Mouse (Mus musculus) midbrain, embryonic 14.5 days (tissue): ENCODE measurements around the gene Fgfr2. TPM values are rescaled to one million over a fixed set of nuclear protein-coding genes. Genes with fewer than 3 reads are reported as not detected.

ENCODE experiments used
- ATAC-seq: fragments of 200-750 bp; cut with Nextera tagmentation; 2 replicates; pipeline ENCODE4 v1.8.0; 2017; ENCODE audit warnings: moderate number of reproducible peaks, moderate library complexity; ENCODE audit not compliant: low FRiP score, low TSS enrichment
- DNase-seq: peaks from one replicate; pipeline ENCODE4 v3.0.0-alpha.2; 2015
- H3K27ac ChIP-seq: fragments of 300-500 bp; sonication (generic); replicated peaks from 2 replicates; pipeline ENCODE4 v1.5.1; 2014; ENCODE audit warnings: mild to moderate bottlenecking, low read depth, low read length, moderate library complexity
- H3K27me3 ChIP-seq: fragments of 300-500 bp; sonication (generic); 2 replicates; pipeline ENCODE4 v1.6.1; 2014; ENCODE audit warnings: low read length, control low read depth, mixed read lengths; ENCODE audit not compliant: control insufficient read depth, insufficient read depth
- H3K36me3 ChIP-seq: fragments of 300-500 bp; sonication (generic); 2 replicates; pipeline ENCODE4 v1.6.1; 2014; ENCODE audit warnings: low read length, control low read depth; ENCODE audit not compliant: control insufficient read depth, insufficient read depth
- H3K4me1 ChIP-seq: fragments of 300-500 bp; sonication (generic); 2 replicates; pipeline ENCODE4 v1.6.1; 2014; ENCODE audit warnings: mild to moderate bottlenecking, antibody characterized with exemption, low read length, control low read depth; ENCODE audit not compliant: control insufficient read depth, insufficient read depth
- H3K4me2 ChIP-seq: fragments of 300-500 bp; sonication (generic); 2 replicates; pipeline ENCODE4 v1.6.1; 2014; ENCODE audit warnings: mild to moderate bottlenecking, low read length, moderate library complexity
- H3K4me3 ChIP-seq: fragments of 300-500 bp; sonication (generic); replicated peaks from 2 replicates; pipeline ENCODE4 v1.5.1; 2014; ENCODE audit warnings: low read depth, low read length
- H3K9ac ChIP-seq: fragments of 300-500 bp; sonication (generic); replicated peaks from 2 replicates; pipeline ENCODE4 v1.6.1; 2014; ENCODE audit warnings: mild to moderate bottlenecking, low read length, moderate library complexity
- H3K9me3 ChIP-seq: fragments of 300-500 bp; sonication (generic); 2 replicates; pipeline ENCODE4 v1.6.1; 2016; ENCODE audit warnings: low read length, control low read depth, mixed read lengths; ENCODE audit not compliant: control insufficient read depth
- WGBS: fragments of 180-500 bp; shearing (Covaris S2); extraction: QIAGEN DNeasy Blood & Tissue Kit; methylation state at CpG from one replicate; pipeline ENCODE4 v1.1.7; 2014; 5-methylcytosine and 5-hydroxymethylcytosine counted together
- polyA plus RNA-seq: library from polyadenylated mRNA; unstranded; fragments of >200 nt; fragmentation: Nextera tagmentation; extraction: Ambion mirVana; gene quantifications from 2 replicates; pipeline ENCODE4 v1.2.1, GENCODE M21; 2014

Fgfr2 gene
- polyA plus RNA-seq, 1 experiment from 2014 or later, result 28.1 TPM

GRCm38 (mm10) chr7:130288248-130288647 is 2834.9 kb downstream of the Fgfr2 start:
- Histone ChIP-seq H3K36me3 (no peaks in the 10 kb centered on the region), H3K9ac (no peak overlapping the region), H3K4me2 (no peak overlapping the region), H3K4me1 (peaks cover 14% of the 10 kb centered on the region; the same call in 1 of the 2 replicates), H3K27ac (no peak overlapping the region), H3K9me3 (no peaks in the 10 kb centered on the region), H3K4me3 (no peak overlapping the region), H3K27me3 (peaks cover 18% of the 10 kb centered on the region; the same call in 1 of the 2 replicates)
- no peak for ATAC-seq
- 83% methylated on average over 7 of the region's 7 CpGs for WGBS
- DNase-seq, result no peak

GRCm38 (mm10) chr7:130278738-130279705 is 2844.1 kb downstream of the Fgfr2 start:
- WGBS, result 55% methylated on average over 19 of the region's 19 CpGs
- H3K9ac ChIP-seq, result no peak overlapping the region
- no peaks in the 10 kb centered on the region for H3K27me3 ChIP-seq
- no peak overlapping the region for H3K4me3 ChIP-seq
- no peaks in the 10 kb centered on the region for H3K36me3 ChIP-seq
- H3K4me1 ChIP-seq, result no peaks in the 10 kb centered on the region; the same call in 1 of the 2 replicates
- H3K27ac ChIP-seq, result no peak overlapping the region
- DNase-seq, result no peak
- H3K4me2 ChIP-seq, result no peak overlapping the region
- H3K9me3 ChIP-seq, result no peaks in the 10 kb centered on the region
- no peak for ATAC-seq

GRCm38 (mm10) chr7:130278000-130278737 is 2845.0 kb downstream of the Fgfr2 start:
- H3K4me1 ChIP-seq, result no peaks in the 10 kb centered on the region; the same call in 1 of the 2 replicates
- H3K27me3 ChIP-seq, result no peaks in the 10 kb centered on the region
- H3K27ac ChIP-seq, result no peak overlapping the region
- H3K4me3 ChIP-seq, result no peak overlapping the region
- H3K4me2 ChIP-seq, result no peak overlapping the region
- H3K9ac ChIP-seq, result no peak overlapping the region
- 44% methylated on average over 11 of the region's 11 CpGs for WGBS
- ATAC-seq (no peak), DNase-seq (no peak)
- H3K36me3 ChIP-seq, result no peaks in the 10 kb centered on the region
- no peaks in the 10 kb centered on the region for H3K9me3 ChIP-seq

GRCm38 (mm10) chr7:130273265-130273664 is 2849.9 kb downstream of the Fgfr2 start:
- peaks cover 9% of the 10 kb centered on the region for H3K27me3 ChIP-seq
- ATAC-seq (no peak), DNase-seq (peak; percentile 86)
- no peak overlapping the region for H3K4me3 ChIP-seq
- H3K4me2 ChIP-seq, result no peak overlapping the region
- H3K9ac ChIP-seq, result no peak overlapping the region
- H3K4me1 ChIP-seq, result peaks cover 7% of the 10 kb centered on the region
- H3K36me3 ChIP-seq, result no peaks in the 10 kb centered on the region
- 14% methylated on average over 16 of the region's 16 CpGs for WGBS
- no peaks in the 10 kb centered on the region for H3K9me3 ChIP-seq
- no peak overlapping the region for H3K27ac ChIP-seq

GRCm38 (mm10) chr7:130270807-130271206 is 2852.3 kb downstream of the Fgfr2 start:
- DNase-seq, result no peak
- H3K27me3 ChIP-seq, result peaks cover 9% of the 10 kb centered on the region
- 92% methylated on average over 5 of the region's 5 CpGs for WGBS

GRCm38 (mm10) chr7:130269124-130269867 is 2853.9 kb downstream of the Fgfr2 start:
- Histone ChIP-seq H3K4me2 (no peak overlapping the region), H3K9ac (no peak overlapping the region), H3K27me3 (peaks cover 9% of the 10 kb centered on the region), H3K36me3 (no peaks in the 10 kb centered on the region), H3K9me3 (no peaks in the 10 kb centered on the region), H3K27ac (0 out of 2 replicates have a peak overlapping the region, but pooled peaks have one; percentile 3), H3K4me1 (peaks cover 21% of the 10 kb centered on the region), H3K4me3 (no peak overlapping the region)
- peak; percentile 72 for DNase-seq
- no peak for ATAC-seq
- WGBS, result 10% methylated on average over 16 of the region's 16 CpGs

More at GRCm38 (mm10) chr7:130270807-130271206, 2852.3 kb downstream of the Fgfr2 start:
- no peak for ATAC-seq
- Histone ChIP-seq H3K36me3 (no peaks in the 10 kb centered on the region), H3K9ac (no peak overlapping the region), H3K9me3 (no peaks in the 10 kb centered on the region), H3K4me2 (no peak overlapping the region), H3K27ac (no peak overlapping the region), H3K4me1 (peaks cover 12% of the 10 kb centered on the region), H3K4me3 (no peak overlapping the region)

GRCm38 (mm10) chr7:130267099-130267498 is 2856.1 kb downstream of the Fgfr2 start:
- Histone ChIP-seq H3K9ac (no peak overlapping the region), H3K27me3 (peaks cover 4% of the 10 kb centered on the region), H3K36me3 (no peaks in the 10 kb centered on the region), H3K9me3 (no peaks in the 10 kb centered on the region), H3K4me3 (no peak overlapping the region), H3K4me2 (0 out of 2 replicates have a peak overlapping the region, but pooled peaks have one; percentile 95), H3K27ac (no peak overlapping the region), H3K4me1 (peaks cover 43% of the 10 kb centered on the region)
- DNase-seq (peak; percentile 61), ATAC-seq (no peak)
- WGBS, result 27% methylated on average over 5 of the region's 5 CpGs

GRCm38 (mm10) chr7:130266166-130266490 is 2857.0 kb downstream of the Fgfr2 start:
- WGBS, result under 1% methylated on average over 50 of the region's 52 CpGs
- peak overlapping the region; percentile 76 for H3K27ac ChIP-seq
- peaks cover 52% of the 10 kb centered on the region for H3K4me1 ChIP-seq
- peak overlapping the region; percentile 62 for H3K4me3 ChIP-seq
- ATAC-seq (peak; percentile 68), DNase-seq (peak; percentile 88)
- no peaks in the 10 kb centered on the region for H3K36me3 ChIP-seq
- H3K27me3 ChIP-seq, result no peaks in the 10 kb centered on the region
- no peaks in the 10 kb centered on the region for H3K9me3 ChIP-seq
- H3K9ac ChIP-seq, result peak overlapping the region; percentile 68
- peak overlapping the region; percentile 95 for H3K4me2 ChIP-seq
